Mouse (Mus musculus) olfactory bulb, adult 2 months (tissue): Measurements from ENCODE around the gene Nos3. TPM values are rescaled to one million over a fixed set of nuclear protein-coding genes. Genes with fewer than 3 reads are reported as not detected.
A peak's percentile ranks its signal among the peaks of the same experiment; 100 is the strongest.

Experiments used
- H3K27ac ChIP-seq: fragments of 200-500 bp; 2 replicates; pipeline ENCODE4 v1.5.1; 2012; ENCODE audit warnings: low read depth, low read length; ENCODE audit not compliant: insufficient read depth
- H3K4me1 ChIP-seq: fragments of 200-500 bp; 2 replicates; pipeline ENCODE4 v1.6.1; 2012; ENCODE audit warnings: low read length; ENCODE audit not compliant: control insufficient read depth, insufficient read depth
- H3K4me3 ChIP-seq: fragments of 200-500 bp; 2 replicates; pipeline ENCODE4 v1.5.1; 2012; ENCODE audit warnings: mild to moderate bottlenecking, low read depth, low read length, moderate library complexity; ENCODE audit not compliant: insufficient read depth
- CTCF ChIP-seq: fragments of 200-500 bp; IDR thresholded peaks from 2 replicates; pipeline ENCODE4 v1.5.1; 2012; ENCODE audit warnings: low read depth, mild to moderate bottlenecking, low read length, moderate library complexity; ENCODE audit not compliant: insufficient read depth
- POLR2A ChIP-seq: fragments of 200-500 bp; IDR thresholded peaks from 2 replicates; pipeline ENCODE4 v1.6.1; 2012; ENCODE audit warnings: mild to moderate bottlenecking, low read depth, low read length, moderate library complexity; ENCODE audit not compliant: insufficient read depth
- WGBS: fragments of 180-500 bp; shearing (Covaris S2); methylation state at CpG from one replicate; pipeline ENCODE4 v1.1.7; 2018; 5-methylcytosine and 5-hydroxymethylcytosine counted together
- polyA plus RNA-seq: library from polyadenylated mRNA; stranded (reverse); fragments of >200 nt; gene quantifications from 2 replicates; pipeline ENCODE4 v1.2.4, GENCODE M21; 2012; ENCODE audit warnings: low replicate concordance; ENCODE audit not compliant: missing spikeins, insufficient read depth, insufficient read length

The Nos3 gene
- polyA plus RNA-seq, 1 experiment = not detected

GRCm38 (mm10) chr5:24343379-24343778, 21.2 kb upstream of the Nos3 start:
- H3K4me1 ChIP-seq = peaks cover 55% of the 10 kb centered on the region
- TF ChIP-seq CTCF (no peak), POLR2A (no peak)
- H3K4me3 ChIP-seq = no peak overlapping the region
- peak overlapping the region; percentile 92 for H3K27ac ChIP-seq

GRCm38 (mm10) chr5:24343977-24344436, 20.6 kb upstream of the Nos3 start:
- Histone ChIP-seq H3K4me3 (peak overlapping the region; percentile 26; the same call in 1 of the 2 replicates), H3K27ac (peak overlapping the region; percentile 92), H3K4me1 (peaks cover 56% of the 10 kb centered on the region)
- TF ChIP-seq CTCF (no peak), POLR2A (no peak)
- 12% methylated on average over 2 of the region's 2 CpGs for WGBS

GRCm38 (mm10) chr5:24344477-24345051, 20.0 kb upstream of the Nos3 start:
- TF ChIP-seq POLR2A = no peak
- no peak for TF ChIP-seq CTCF
- peaks cover 61% of the 10 kb centered on the region for H3K4me1 ChIP-seq
- 9% methylated on average over 12 of the region's 12 CpGs for WGBS
- peak overlapping the region; percentile 26 for H3K4me3 ChIP-seq
- H3K27ac ChIP-seq = peak overlapping the region; percentile 92

GRCm38 (mm10) chr5:24346313-24346712, 18.3 kb upstream of the Nos3 start:
- no peak overlapping the region for H3K4me3 ChIP-seq
- H3K4me1 ChIP-seq = peaks cover 69% of the 10 kb centered on the region
- 93% methylated on average over 7 of the region's 7 CpGs for WGBS
- TF ChIP-seq POLR2A (no peak), CTCF (no peak)
- no peak overlapping the region for H3K27ac ChIP-seq

- H3K4me3 ChIP-seq = no peak overlapping the region
- H3K4me1 ChIP-seq = peaks cover 69% of the 10 kb centered on the region
- TF ChIP-seq CTCF (no peak), POLR2A (no peak)
- 68% methylated on average over 7 of the region's 7 CpGs for WGBS
- no peak overlapping the region for H3K27ac ChIP-seq
Observed at GRCm38 (mm10) chr5:24347186-24347875, 17.3 kb upstream of the Nos3 start.

- H3K4me1 ChIP-seq = peaks cover 71% of the 10 kb centered on the region
- H3K4me3 ChIP-seq = peak overlapping the region; percentile 55
- H3K27ac ChIP-seq = peak overlapping the region; percentile 27; the same call in 1 of the 2 replicates
- TF ChIP-seq CTCF (no peak), POLR2A (peak; percentile 54; the same call in 1 of the 2 replicates)
- WGBS = under 1% methylated on average over 41 of the region's 41 CpGs
Observed at GRCm38 (mm10) chr5:24348128-24348527, 16.5 kb upstream of the Nos3 start.

- H3K4me3 ChIP-seq = peak overlapping the region; percentile 55
- peaks cover 70% of the 10 kb centered on the region for H3K4me1 ChIP-seq
- TF ChIP-seq POLR2A (no peak; the same call in 1 of the 2 replicates), CTCF (no peak)
- H3K27ac ChIP-seq = peak overlapping the region; percentile 58; the same call in 1 of the 2 replicates
- 0% methylated on average over 30 of the region's 30 CpGs for WGBS
Observed at GRCm38 (mm10) chr5:24348546-24348945, 16.1 kb upstream of the Nos3 start.

- H3K4me3 ChIP-seq = peak overlapping the region; percentile 71
- TF ChIP-seq CTCF = no peak
- no peak for TF ChIP-seq POLR2A
- H3K4me1 ChIP-seq = peaks cover 60% of the 10 kb centered on the region
- 51% methylated on average over 3 of the region's 3 CpGs for WGBS
- H3K27ac ChIP-seq = no peak overlapping the region
Observed at GRCm38 (mm10) chr5:24350073-24350472, 14.5 kb upstream of the Nos3 start.
